Mouse (Mus musculus): ENCODE results near the gene Rnf169. TPM values are rescaled to one million over a fixed set of nuclear protein-coding genes. Genes with fewer than 3 reads are reported as not detected.

Rnf169 gene
- polyA plus RNA-seq, 1 experiment from 2014 or later = 4.5 TPM

- Histone ChIP-seq H3K4me3 (ENCODE audit: control insufficient read depth in 1 of 2, insufficient read depth in 1 of 2, low read depth in 1 of 2, low read length in 2 of 2) (peak overlapping the region; percentile 38 to 41), H3K27me3 (ENCODE audit: control insufficient read depth, insufficient read depth, low read length) (peaks cover 24% of the 10 kb centered on the region), H3K9me3 (ENCODE audit: control insufficient read depth, low read length) (no peaks in the 10 kb centered on the region), H3K27ac (replicated peaks in 1 of 2; ENCODE audit: control insufficient read depth in 1 of 2, insufficient read depth in 1 of 2, low read depth in 2 of 2, low read length in 2 of 2) (no peak overlapping the region), H3K36me3 (ENCODE audit: control insufficient read depth, insufficient read depth, low read length) (peaks cover 11% of the 10 kb centered on the region; the same call in 1 of the 2 replicates), H3K4me2 (ENCODE audit: low read length) (peak overlapping the region; percentile 87), H3K4me1 (ENCODE audit: control insufficient read depth in 2 of 2, insufficient read depth in 2 of 2, low read length in 2 of 2) (peaks cover 7 to 13% of the 10 kb centered on the region in 2 experiments), H3K9ac (ENCODE audit: low read length) (peak overlapping the region; percentile 61)
- no peak for ATAC-seq (ENCODE audit: insufficient number of reproducible peaks, insufficient read depth, low FRiP score, low read depth)
- WGBS = 4% methylated on average over 36 of the region's 36 CpGs
Observed at GRCm38 (mm10) chr7:99917320-99917844, 62.9 kb downstream of the Rnf169 start.

GRCm38 (mm10) chr7:99916741-99917319 lies 63.4 kb downstream of the Rnf169 start:
- peaks cover 7 to 13% of the 10 kb centered on the region in 2 experiments for H3K4me1 ChIP-seq (ENCODE audit: control insufficient read depth in 2 of 2, insufficient read depth in 2 of 2, low read length in 2 of 2)
- H3K36me3 ChIP-seq (ENCODE audit: control insufficient read depth, insufficient read depth, low read length) = peaks cover 9% of the 10 kb centered on the region; the same call in 1 of the 2 replicates
- H3K4me2 ChIP-seq (ENCODE audit: low read length) = peak overlapping the region; percentile 87
- no peaks in the 10 kb centered on the region for H3K9me3 ChIP-seq (ENCODE audit: control insufficient read depth, low read length)
- peaks cover 24% of the 10 kb centered on the region for H3K27me3 ChIP-seq (ENCODE audit: control insufficient read depth, insufficient read depth, low read length)
- H3K4me3 ChIP-seq (ENCODE audit: control insufficient read depth in 1 of 2, insufficient read depth in 1 of 2, low read depth in 1 of 2, low read length in 2 of 2) = peak overlapping the region; percentile 38 to 41
- ATAC-seq (ENCODE audit: insufficient number of reproducible peaks, insufficient read depth, low FRiP score, low read depth) = 0 out of 2 replicates have a peak, but pooled peaks have one; percentile 20
- H3K27ac ChIP-seq (replicated peaks in 1 of 2; ENCODE audit: control insufficient read depth in 1 of 2, insufficient read depth in 1 of 2, low read depth in 2 of 2, low read length in 2 of 2) = no peak overlapping the region
- WGBS = 5% methylated on average over 22 of the region's 22 CpGs
- H3K9ac ChIP-seq (ENCODE audit: low read length) = peak overlapping the region; percentile 61

GRCm38 (mm10) chr7:99915511-99915910 lies 64.7 kb downstream of the Rnf169 start:
- Histone ChIP-seq H3K27ac (replicated peaks in 1 of 2; ENCODE audit: control insufficient read depth in 1 of 2, insufficient read depth in 1 of 2, low read depth in 2 of 2, low read length in 2 of 2) (no peak overlapping the region), H3K4me3 (ENCODE audit: control insufficient read depth in 1 of 2, insufficient read depth in 1 of 2, low read depth in 1 of 2, low read length in 2 of 2) (no peak overlapping the region), H3K9me3 (ENCODE audit: control insufficient read depth, low read length) (0 out of 2 replicates have a peak, but pooled peaks cover 1% of the 10 kb centered on the region), H3K36me3 (ENCODE audit: control insufficient read depth, insufficient read depth, low read length) (peaks cover 4% of the 10 kb centered on the region; the same call in 1 of the 2 replicates), H3K27me3 (ENCODE audit: control insufficient read depth, insufficient read depth, low read length) (peaks cover 24% of the 10 kb centered on the region), H3K4me2 (ENCODE audit: low read length) (no peak overlapping the region), H3K9ac (ENCODE audit: low read length) (no peak overlapping the region), H3K4me1 (ENCODE audit: control insufficient read depth in 2 of 2, insufficient read depth in 2 of 2, low read length in 2 of 2) (peaks cover 7 to 13% of the 10 kb centered on the region in 2 experiments)
- 24% methylated on average over 2 of the region's 2 CpGs for WGBS
- ATAC-seq (ENCODE audit: insufficient number of reproducible peaks, insufficient read depth, low FRiP score, low read depth) = no peak

- no peak for ATAC-seq (ENCODE audit: insufficient number of reproducible peaks, insufficient read depth, low FRiP score, low read depth)
- WGBS = 80% methylated on average over 10 of the region's 10 CpGs
- Histone ChIP-seq H3K4me3 (ENCODE audit: control insufficient read depth in 1 of 2, insufficient read depth in 1 of 2, low read depth in 1 of 2, low read length in 2 of 2) (no peak overlapping the region), H3K9me3 (ENCODE audit: control insufficient read depth, low read length) (0 out of 2 replicates have a peak, but pooled peaks cover 3% of the 10 kb centered on the region), H3K4me2 (ENCODE audit: low read length) (no peak overlapping the region), H3K4me1 (ENCODE audit: control insufficient read depth in 2 of 2, insufficient read depth in 2 of 2, low read length in 2 of 2) (peaks cover 7 to 13% of the 10 kb centered on the region in 2 experiments), H3K27ac (replicated peaks in 1 of 2; ENCODE audit: control insufficient read depth in 1 of 2, insufficient read depth in 1 of 2, low read depth in 2 of 2, low read length in 2 of 2) (no peak overlapping the region), H3K36me3 (ENCODE audit: control insufficient read depth, insufficient read depth, low read length) (no peaks in the 10 kb centered on the region), H3K9ac (ENCODE audit: low read length) (no peak overlapping the region), H3K27me3 (ENCODE audit: control insufficient read depth, insufficient read depth, low read length) (peaks cover 24% of the 10 kb centered on the region)
Observed at GRCm38 (mm10) chr7:99914316-99914715, 65.9 kb downstream of the Rnf169 start.

- Histone ChIP-seq H3K9ac (ENCODE audit: low read length) (no peak overlapping the region), H3K27me3 (ENCODE audit: control insufficient read depth, insufficient read depth, low read length) (peaks cover 5% of the 10 kb centered on the region; the same call in 1 of the 2 replicates), H3K4me2 (ENCODE audit: low read length) (no peak overlapping the region), H3K27ac (replicated peaks in 1 of 2; ENCODE audit: control insufficient read depth in 1 of 2, insufficient read depth in 1 of 2, low read depth in 2 of 2, low read length in 2 of 2) (no peak overlapping the region), H3K4me3 (ENCODE audit: control insufficient read depth in 1 of 2, insufficient read depth in 1 of 2, low read depth in 1 of 2, low read length in 2 of 2) (no peak overlapping the region), H3K9me3 (ENCODE audit: control insufficient read depth, low read length) (0 out of 2 replicates have a peak, but pooled peaks cover 3% of the 10 kb centered on the region), H3K36me3 (ENCODE audit: control insufficient read depth, insufficient read depth, low read length) (no peaks in the 10 kb centered on the region), H3K4me1 (ENCODE audit: control insufficient read depth in 2 of 2, insufficient read depth in 2 of 2, low read length in 2 of 2) (no peaks in the 10 kb centered on the region)
- ATAC-seq (ENCODE audit: insufficient number of reproducible peaks, insufficient read depth, low FRiP score, low read depth) = no peak
- WGBS = 74% methylated on average over 5 of the region's 5 CpGs
Observed at GRCm38 (mm10) chr7:99911038-99911437, 69.2 kb downstream of the Rnf169 start.

GRCm38 (mm10) chr7:99907463-99907862 lies 72.8 kb downstream of the Rnf169 start:
- 52% methylated on average over 3 of the region's 3 CpGs for WGBS
- Histone ChIP-seq H3K4me2 (ENCODE audit: low read length) (no peak overlapping the region), H3K9ac (ENCODE audit: low read length) (no peak overlapping the region), H3K36me3 (ENCODE audit: control insufficient read depth, insufficient read depth, low read length) (no peaks in the 10 kb centered on the region), H3K27me3 (ENCODE audit: control insufficient read depth, insufficient read depth, low read length) (no peaks in the 10 kb centered on the region), H3K9me3 (ENCODE audit: control insufficient read depth, low read length) (0 out of 2 replicates have a peak, but pooled peaks cover 3% of the 10 kb centered on the region), H3K27ac (replicated peaks in 1 of 2; ENCODE audit: control insufficient read depth in 1 of 2, insufficient read depth in 1 of 2, low read depth in 2 of 2, low read length in 2 of 2) (no peak overlapping the region), H3K4me3 (ENCODE audit: control insufficient read depth in 1 of 2, insufficient read depth in 1 of 2, low read depth in 1 of 2, low read length in 2 of 2) (no peak overlapping the region), H3K4me1 (ENCODE audit: control insufficient read depth in 2 of 2, insufficient read depth in 2 of 2, low read length in 2 of 2) (peaks cover 8 to 13% of the 10 kb centered on the region in 2 experiments)
- no peak for ATAC-seq (ENCODE audit: insufficient number of reproducible peaks, insufficient read depth, low FRiP score, low read depth)

- no peaks in the 10 kb centered on the region for H3K27me3 ChIP-seq (ENCODE audit: control insufficient read depth, insufficient read depth, low read length)
- H3K9me3 ChIP-seq (ENCODE audit: control insufficient read depth, low read length) = 0 out of 2 replicates have a peak, but pooled peaks cover 3% of the 10 kb centered on the region
- no peaks in the 10 kb centered on the region for H3K36me3 ChIP-seq (ENCODE audit: control insufficient read depth, insufficient read depth, low read length)
- H3K4me1 ChIP-seq (ENCODE audit: control insufficient read depth in 2 of 2, insufficient read depth in 2 of 2, low read length in 2 of 2) = peaks cover 8 to 13% of the 10 kb centered on the region in 2 experiments
- H3K4me2 ChIP-seq (ENCODE audit: low read length) = no peak overlapping the region
- ATAC-seq (ENCODE audit: insufficient number of reproducible peaks, insufficient read depth, low FRiP score, low read depth) = no peak
- H3K4me3 ChIP-seq (ENCODE audit: control insufficient read depth in 1 of 2, insufficient read depth in 1 of 2, low read depth in 1 of 2, low read length in 2 of 2) = no peak overlapping the region
- no peak overlapping the region for H3K9ac ChIP-seq (ENCODE audit: low read length)
- no peak overlapping the region for H3K27ac ChIP-seq (replicated peaks in 1 of 2; ENCODE audit: control insufficient read depth in 1 of 2, insufficient read depth in 1 of 2, low read depth in 2 of 2, low read length in 2 of 2)
- 87% methylated on average over 3 of the region's 3 CpGs for WGBS
Observed at GRCm38 (mm10) chr7:99906346-99906745, 73.9 kb downstream of the Rnf169 start.

Measured in heart, embryonic 14.5 days (tissue).